Mouse (Mus musculus) forebrain, embryonic 12.5 days (tissue): ENCODE measurements at regions not wholly inside any gene's neighbourhood (a gene's known extent, or its start where the extent isn't known, plus 50 kb on each side); places are given as distances from the start of the nearest gene placed in this dataset.

Source experiments
- ATAC-seq: fragments of 200-750 bp; cut with Nextera tagmentation; 2 replicates; pipeline ENCODE4 v1.8.0; 2017; ENCODE audit warnings: moderate TSS enrichment; ENCODE audit not compliant: low FRiP score
- H3K27ac ChIP-seq: fragments of 300-500 bp; sonication (generic); 2 replicates; pipeline ENCODE4 v1.5.1; 2016; ENCODE audit warnings: mild to moderate bottlenecking
- H3K27me3 ChIP-seq: fragments of 300-500 bp; sonication (generic); 2 replicates; pipeline ENCODE4 v1.6.1; 2016; ENCODE audit warnings: mild to moderate bottlenecking
- H3K36me3 ChIP-seq: fragments of 300-500 bp; sonication (generic); replicated peaks from 2 replicates; pipeline ENCODE4 v1.6.1; 2016; ENCODE audit warnings: mild to moderate bottlenecking
- H3K4me1 ChIP-seq: fragments of 300-500 bp; sonication (generic); 2 replicates; pipeline ENCODE4 v1.6.1; 2016
- H3K4me2 ChIP-seq: fragments of 300-500 bp; sonication (generic); 2 replicates; pipeline ENCODE4 v1.6.1; 2016; ENCODE audit warnings: mild to moderate bottlenecking, moderate library complexity
- H3K4me3 ChIP-seq: fragments of 300-500 bp; sonication (generic); replicated peaks from 2 replicates; pipeline ENCODE4 v1.5.1; 2016; ENCODE audit warnings: mild to moderate bottlenecking
- H3K9ac ChIP-seq: fragments of 300-500 bp; sonication (generic); 2 replicates; pipeline ENCODE4 v1.6.1; 2016; ENCODE audit warnings: mild to moderate bottlenecking
- H3K9me3 ChIP-seq: fragments of 300-500 bp; sonication (generic); 2 replicates; pipeline ENCODE4 v1.6.1; 2016
- WGBS: fragments of 180-500 bp; shearing (Covaris S2); methylation state at CpG from one replicate; pipeline ENCODE4 v1.1.7; 2016; 5-methylcytosine and 5-hydroxymethylcytosine counted together

DNA sequence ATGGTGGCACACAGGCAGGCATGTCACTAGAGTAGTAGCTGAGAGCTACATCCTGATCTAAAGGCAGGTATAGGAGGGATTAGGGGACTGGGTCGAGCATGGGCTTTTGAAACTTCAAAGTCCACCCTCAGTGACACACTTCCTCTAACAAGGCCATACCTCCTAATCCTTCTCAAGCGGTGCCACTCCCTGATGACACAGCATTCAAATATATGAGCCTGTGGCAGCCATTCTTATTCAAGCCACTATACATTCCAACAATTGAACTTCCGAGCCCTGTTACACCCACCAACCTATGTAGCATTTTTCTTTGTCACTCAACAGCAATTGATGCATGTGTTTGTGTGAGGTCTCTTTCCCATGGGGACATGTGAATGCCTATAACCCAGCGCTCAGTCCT, 192.4 kb downstream of the Ppp4r2 start:
- no peak overlapping the region for H3K4me3 ChIP-seq
- H3K27ac ChIP-seq, result no peak overlapping the region
- WGBS, result 86% methylated on average over 4 of the region's 4 CpGs

DNA sequence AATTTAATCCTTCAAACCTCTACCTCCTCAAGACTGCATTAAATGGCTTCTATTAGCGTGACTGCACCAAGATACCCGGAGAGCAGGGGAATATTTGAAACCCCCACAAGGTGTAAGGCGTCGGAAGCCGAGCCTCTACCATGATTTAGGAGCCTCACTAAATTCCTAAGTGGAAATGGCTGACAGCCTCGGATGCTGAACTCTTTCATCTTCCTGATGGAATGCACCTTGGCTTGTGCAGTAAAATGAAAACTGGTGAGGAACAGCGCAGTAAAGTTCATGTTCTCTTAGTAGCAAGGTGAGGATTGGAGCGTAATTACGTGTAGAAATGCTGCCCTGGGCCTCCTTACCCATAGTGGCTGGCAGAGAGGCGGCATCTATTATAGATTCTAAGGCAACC, 194.0 kb downstream of the Ppp4r2 start:
- no peak for ATAC-seq
- no peaks in the 10 kb centered on the region for H3K27me3 ChIP-seq
- no peaks in the 10 kb centered on the region for H3K9me3 ChIP-seq
- peaks cover 11% of the 10 kb centered on the region; the same call in 1 of the 2 replicates for H3K4me1 ChIP-seq
- H3K4me2 ChIP-seq, result no peak overlapping the region
- H3K27ac ChIP-seq, result no peak overlapping the region
- 78% methylated on average over 10 of the region's 10 CpGs for WGBS
- H3K9ac ChIP-seq, result no peak overlapping the region
- no peak overlapping the region for H3K4me3 ChIP-seq
- H3K36me3 ChIP-seq, result no peaks in the 10 kb centered on the region

More for the DNA sequence above, 192.4 kb downstream of the Ppp4r2 start:
- Histone ChIP-seq H3K27me3 (no peaks in the 10 kb centered on the region), H3K4me2 (no peak overlapping the region), H3K4me1 (peaks cover 11% of the 10 kb centered on the region; the same call in 1 of the 2 replicates), H3K36me3 (no peaks in the 10 kb centered on the region), H3K9me3 (no peaks in the 10 kb centered on the region), H3K9ac (no peak overlapping the region)
- no peak for ATAC-seq

GRCm38 (mm10) chr6:101029436-101029835, 196.0 kb downstream of the Ppp4r2 start:
- Histone ChIP-seq H3K4me2 (no peak overlapping the region), H3K36me3 (no peaks in the 10 kb centered on the region), H3K9ac (no peak overlapping the region), H3K9me3 (no peaks in the 10 kb centered on the region), H3K27me3 (no peaks in the 10 kb centered on the region), H3K27ac (no peak overlapping the region), H3K4me3 (no peak overlapping the region), H3K4me1 (peaks cover 11% of the 10 kb centered on the region; the same call in 1 of the 2 replicates)
- ATAC-seq, result no peak
- 42% methylated on average over 3 of the region's 3 CpGs for WGBS

GRCm38 (mm10) chr6:101030451-101031125, 197.2 kb downstream of the Ppp4r2 start:
- 88% methylated on average over 13 of the region's 13 CpGs for WGBS
- Histone ChIP-seq H3K27me3 (no peaks in the 10 kb centered on the region), H3K4me2 (no peak overlapping the region), H3K4me3 (no peak overlapping the region), H3K4me1 (peaks cover 11% of the 10 kb centered on the region; the same call in 1 of the 2 replicates), H3K36me3 (no peaks in the 10 kb centered on the region), H3K9me3 (no peaks in the 10 kb centered on the region), H3K9ac (no peak overlapping the region), H3K27ac (no peak overlapping the region)
- no peak for ATAC-seq

DNA sequence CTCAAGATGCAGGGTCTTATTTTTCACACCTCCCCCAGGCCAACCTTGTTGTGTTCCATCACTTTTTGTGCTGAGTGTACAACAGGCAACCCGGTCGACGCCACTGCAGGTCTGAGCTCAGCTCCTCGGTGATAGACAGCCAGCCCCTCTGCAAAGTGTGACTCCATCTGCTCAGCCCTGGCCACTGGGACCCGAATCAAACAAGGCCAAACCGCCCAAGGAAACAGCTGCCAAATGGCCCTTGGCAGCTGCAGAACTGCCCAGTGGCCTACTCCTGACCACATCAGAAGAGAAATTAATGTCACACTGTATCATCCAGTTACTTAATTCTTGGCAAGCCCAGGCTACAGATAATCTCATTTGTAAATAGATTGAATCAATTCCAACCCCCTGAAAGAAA, 213.3 kb downstream of the Ppp4r2 start:
- Histone ChIP-seq H3K4me3 (no peak overlapping the region), H3K27me3 (no peaks in the 10 kb centered on the region), H3K27ac (no peak overlapping the region), H3K9me3 (no peaks in the 10 kb centered on the region), H3K4me1 (peaks cover 24% of the 10 kb centered on the region), H3K36me3 (no peaks in the 10 kb centered on the region), H3K4me2 (no peak overlapping the region), H3K9ac (no peak overlapping the region)
- ATAC-seq, result peak; percentile 39; the same call in 1 of the 2 replicates
- 76% methylated on average over 6 of the region's 6 CpGs for WGBS

DNA sequence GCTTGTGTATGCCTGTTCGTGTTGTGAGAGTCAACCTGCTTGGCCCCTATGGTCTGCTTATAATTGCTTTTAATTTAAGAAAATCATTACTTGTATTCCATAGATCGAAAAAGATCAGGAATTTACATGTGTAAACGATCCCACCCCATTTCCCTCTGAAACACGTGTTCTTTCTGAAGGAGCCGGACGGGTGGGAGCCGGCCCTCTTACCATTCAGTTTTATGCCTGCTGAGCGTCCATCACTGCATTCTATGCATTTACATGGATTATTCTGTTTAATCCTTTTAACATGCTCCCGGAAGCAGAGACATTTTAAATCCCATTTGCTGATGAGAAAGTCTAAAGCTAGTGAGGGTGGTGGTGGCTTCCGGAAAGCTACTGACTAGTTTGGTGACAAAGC, 213.8 kb downstream of the Ppp4r2 start:
- Histone ChIP-seq H3K4me3 (no peak overlapping the region), H3K27ac (no peak overlapping the region), H3K4me1 (peaks cover 24% of the 10 kb centered on the region), H3K27me3 (no peaks in the 10 kb centered on the region), H3K36me3 (no peaks in the 10 kb centered on the region), H3K4me2 (no peak overlapping the region), H3K9me3 (no peaks in the 10 kb centered on the region), H3K9ac (no peak overlapping the region)
- 66% methylated on average over 10 of the region's 10 CpGs for WGBS
- ATAC-seq, result no peak

GRCm38 (mm10) chr6:101048431-101048830, 215.0 kb downstream of the Ppp4r2 start:
- no peaks in the 10 kb centered on the region for H3K9me3 ChIP-seq
- ATAC-seq, result no peak

DNA sequence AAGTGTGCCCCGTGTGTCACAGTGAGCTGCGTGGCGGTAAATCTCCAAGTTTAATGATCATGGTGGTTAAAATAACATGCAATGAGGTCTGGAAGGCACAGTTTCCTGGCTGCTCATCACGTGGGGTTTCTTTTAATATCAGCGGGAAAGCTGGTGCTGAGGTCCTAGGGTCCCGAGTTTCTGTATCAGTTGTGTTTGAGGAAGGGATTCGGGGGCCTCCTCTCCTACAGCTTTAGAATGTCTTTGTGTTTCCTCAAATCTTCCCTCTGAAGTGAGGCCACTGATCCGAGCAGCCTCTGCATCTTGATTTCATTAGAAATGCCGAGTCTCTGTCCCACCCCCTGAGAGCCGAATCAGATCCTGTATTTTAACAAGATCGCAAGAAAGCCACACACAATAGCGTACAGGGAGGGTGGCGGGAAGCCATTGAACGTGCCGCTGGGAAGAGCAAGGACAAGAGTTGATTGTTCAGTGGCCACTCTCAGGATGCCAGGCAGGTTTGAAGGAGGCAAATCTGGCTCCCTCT, 215.5 kb downstream of the Ppp4r2 start:
- Histone ChIP-seq H3K27ac (peak overlapping the region; percentile 36; the same call in 1 of the 2 replicates), H3K36me3 (no peaks in the 10 kb centered on the region)
- WGBS, result 20% methylated on average over 15 of the region's 15 CpGs

More at GRCm38 (mm10) chr6:101048431-101048830, 215.0 kb downstream of the Ppp4r2 start:
- Histone ChIP-seq H3K36me3 (no peaks in the 10 kb centered on the region), H3K9ac (no peak overlapping the region), H3K4me2 (peak overlapping the region; percentile 30; the same call in 1 of the 2 replicates), H3K27me3 (no peaks in the 10 kb centered on the region), H3K27ac (peak overlapping the region; percentile 36), H3K4me1 (peaks cover 24% of the 10 kb centered on the region), H3K4me3 (no peak overlapping the region)
- WGBS, result 67% methylated on average over 1 of the region's 1 CpGs

DNA sequence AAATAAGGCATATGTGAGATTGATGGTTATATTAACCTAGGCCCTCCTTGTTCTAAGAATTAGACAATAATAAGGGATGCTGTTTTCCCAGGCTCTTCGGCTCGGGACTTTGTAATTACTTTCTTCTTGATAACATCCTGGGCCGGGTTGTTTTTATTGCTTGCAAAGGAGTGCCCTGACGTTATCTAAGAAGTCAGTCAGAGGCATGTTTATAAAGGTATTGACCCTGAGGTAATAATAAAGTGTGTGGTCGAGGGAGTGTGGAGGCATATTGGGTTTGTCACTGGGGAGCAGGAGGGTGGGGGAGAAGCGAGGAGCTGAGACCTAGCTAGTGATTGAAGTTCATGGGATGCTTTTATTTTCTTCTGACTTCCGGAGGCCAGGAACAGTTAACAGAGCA, 221.5 kb downstream of the Ppp4r2 start:
- no peak for ATAC-seq
- no peak overlapping the region for H3K4me3 ChIP-seq
- H3K9ac ChIP-seq, result no peak overlapping the region
- H3K27ac ChIP-seq, result no peak overlapping the region
- no peaks in the 10 kb centered on the region for H3K36me3 ChIP-seq
- WGBS, result 83% methylated on average over 7 of the region's 7 CpGs
- H3K27me3 ChIP-seq, result 0 out of 2 replicates have a peak, but pooled peaks cover 3% of the 10 kb centered on the region
- no peaks in the 10 kb centered on the region for H3K4me1 ChIP-seq
- H3K9me3 ChIP-seq, result no peaks in the 10 kb centered on the region
- no peak overlapping the region for H3K4me2 ChIP-seq

More for the DNA sequence above, 215.5 kb downstream of the Ppp4r2 start:
- Histone ChIP-seq H3K4me1 (peaks cover 24% of the 10 kb centered on the region), H3K9ac (no peak overlapping the region), H3K27me3 (no peaks in the 10 kb centered on the region), H3K9me3 (no peaks in the 10 kb centered on the region), H3K4me3 (peak overlapping the region; percentile 8; the same call in 1 of the 2 replicates), H3K4me2 (peak overlapping the region; percentile 30)
- ATAC-seq, result peak; percentile 61; the same call in 1 of the 2 replicates

DNA sequence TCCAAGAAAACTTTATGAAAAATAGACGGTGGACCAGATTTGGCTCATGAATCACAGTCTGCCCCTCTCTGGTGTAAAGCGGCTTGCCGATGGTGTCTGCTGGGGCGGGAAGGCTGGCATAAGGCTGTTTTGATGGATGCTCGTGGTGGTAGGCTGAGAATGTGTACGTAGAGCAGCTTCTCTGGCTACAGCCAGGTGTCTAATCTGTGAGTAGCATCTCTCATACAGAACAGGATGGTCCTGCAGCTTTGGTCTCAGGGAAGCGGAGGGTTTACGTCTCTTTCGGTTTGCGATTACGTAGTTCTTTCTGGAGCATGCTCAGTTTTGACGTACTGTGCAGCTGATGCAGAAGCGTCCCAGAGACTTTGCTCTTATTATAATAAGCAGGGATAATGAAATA, 222.9 kb downstream of the Ppp4r2 start:
- WGBS, result 96% methylated on average over 13 of the region's 13 CpGs
- Histone ChIP-seq H3K36me3 (no peaks in the 10 kb centered on the region), H3K4me1 (no peaks in the 10 kb centered on the region), H3K4me2 (no peak overlapping the region), H3K9ac (no peak overlapping the region), H3K4me3 (no peak overlapping the region), H3K27me3 (0 out of 2 replicates have a peak, but pooled peaks cover 3% of the 10 kb centered on the region), H3K9me3 (no peaks in the 10 kb centered on the region), H3K27ac (no peak overlapping the region)
- ATAC-seq, result no peak

DNA sequence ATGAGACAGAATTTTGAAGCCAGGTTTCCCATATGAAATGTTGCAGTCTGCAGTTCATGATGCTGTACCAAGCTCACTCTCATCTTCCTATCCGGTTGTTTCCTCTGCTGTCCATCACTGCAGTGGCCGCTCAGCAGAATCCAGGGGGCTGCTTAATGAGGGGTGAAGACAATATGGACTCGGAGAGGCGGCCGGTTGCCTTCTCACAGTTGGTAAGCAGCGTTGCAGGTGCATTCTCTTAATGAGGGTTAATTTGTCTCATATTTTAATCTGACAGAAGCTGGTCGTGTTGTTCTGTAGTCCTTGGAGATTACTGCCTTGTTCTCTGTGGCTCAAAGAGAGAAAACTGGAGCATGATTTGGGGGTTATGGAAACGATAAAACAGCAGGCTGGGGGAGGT, 225.6 kb downstream of the Ppp4r2 start:
- WGBS, result 33% methylated on average over 8 of the region's 8 CpGs

DNA sequence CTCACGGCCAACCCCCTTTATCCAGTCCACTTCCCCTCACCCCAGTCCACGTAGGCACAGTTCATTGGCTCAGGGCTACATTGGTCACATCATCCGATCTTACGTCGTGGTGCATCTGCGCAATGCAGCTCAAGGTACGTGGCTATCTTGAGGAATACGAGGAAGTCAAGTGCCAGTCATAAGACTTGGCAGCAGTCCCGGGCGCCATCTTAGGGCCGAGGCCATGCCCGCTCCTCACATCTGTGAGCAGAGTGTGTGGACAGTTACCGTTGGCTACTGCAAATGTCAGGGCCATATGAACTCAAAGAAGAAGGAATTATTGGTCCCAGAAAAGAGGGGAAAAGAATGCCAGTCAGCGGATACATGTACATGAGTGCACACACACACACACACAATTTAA, 228.8 kb downstream of the Ppp4r2 start:
- Histone ChIP-seq H3K36me3 (no peaks in the 10 kb centered on the region), H3K27me3 (no peaks in the 10 kb centered on the region), H3K9ac (no peak overlapping the region), H3K4me1 (no peaks in the 10 kb centered on the region), H3K27ac (no peak overlapping the region), H3K9me3 (no peaks in the 10 kb centered on the region), H3K4me2 (no peak overlapping the region), H3K4me3 (no peak overlapping the region)
- WGBS, result 96% methylated on average over 14 of the region's 14 CpGs
- ATAC-seq, result no peak

More for the DNA sequence above, 225.6 kb downstream of the Ppp4r2 start:
- Histone ChIP-seq H3K27me3 (0 out of 2 replicates have a peak, but pooled peaks cover 3% of the 10 kb centered on the region), H3K4me3 (no peak overlapping the region), H3K27ac (no peak overlapping the region), H3K4me2 (no peak overlapping the region), H3K9ac (no peak overlapping the region), H3K4me1 (no peaks in the 10 kb centered on the region), H3K9me3 (no peaks in the 10 kb centered on the region), H3K36me3 (no peaks in the 10 kb centered on the region)
- no peak for ATAC-seq
